Mouse (Mus musculus) spleen, adult 2 months (tissue): ENCODE results near the gene Hist1h3g.

Experiments used
- CTCF ChIP-seq: fragments of 200-500 bp; IDR thresholded peaks from 2 replicates; pipeline ENCODE4 v1.5.1; 2011; ENCODE audit warnings: mild to moderate bottlenecking, inconsistent platforms; ENCODE audit not compliant: insufficient read depth, insufficient read length, insufficient replicate concordance; ENCODE audit errors: extremely low read depth
- POLR2A ChIP-seq: fragments of 200-500 bp; IDR thresholded peaks from 2 replicates; pipeline ENCODE4 v1.6.1; 2011; ENCODE audit warnings: low read depth, low read length, inconsistent platforms

DNA sequence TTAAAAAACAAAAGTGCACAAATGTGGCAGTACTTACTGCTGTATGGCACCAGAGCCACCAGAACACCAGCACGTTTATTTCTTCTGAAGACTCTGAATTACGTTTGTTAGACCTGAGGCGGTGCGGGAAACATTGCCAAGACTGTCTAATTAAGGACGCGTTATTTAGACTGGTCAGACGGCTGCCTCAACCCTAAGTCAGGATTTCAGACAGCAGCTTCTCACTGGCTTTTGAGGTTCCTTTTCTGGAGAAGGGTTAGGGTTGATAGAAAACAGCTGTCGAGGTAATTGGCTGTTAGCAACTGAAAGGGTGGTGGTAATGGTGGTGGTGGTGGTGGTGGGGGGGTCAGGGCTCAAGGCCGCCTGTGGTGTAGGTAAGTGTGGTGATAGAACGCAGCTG lies 36.6 kb upstream of the Hist1h3g start:
- TF ChIP-seq POLR2A = no peak
- no peak for TF ChIP-seq CTCF
